10 mouse cellular contexts compared by ENCODE assay signal in the genomic region with DNA sequence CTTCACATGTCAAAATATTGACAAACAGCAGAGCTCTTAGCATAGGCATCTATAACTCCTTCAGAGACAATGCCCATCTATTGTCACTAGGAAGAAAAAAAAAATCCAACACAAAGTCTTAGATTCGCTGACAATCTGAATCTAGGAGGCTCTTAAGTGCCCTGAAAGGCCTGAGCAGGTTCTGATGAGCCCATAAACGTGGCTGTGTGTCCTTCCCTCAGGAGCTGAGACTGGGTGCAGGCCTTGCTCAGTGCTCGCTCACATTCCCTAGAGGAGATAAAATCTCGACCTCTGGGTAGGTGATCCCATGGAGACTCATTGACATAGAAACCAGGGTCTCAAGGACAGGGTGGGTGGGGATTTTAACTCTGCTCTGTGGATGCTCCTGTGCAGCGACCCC. TPM values are rescaled to one million over a fixed set of nuclear protein-coding genes. Genes with fewer than 3 reads are reported as not detected.
DNase-seq lines count a peak whose midpoint lies in the region; ATAC-seq and TF ChIP-seq lines count a peak whose summit lies in the region.
"Had no signal": no experiment of that assay in that cellular context is flagged by ENCODE, and none has a peak within 500 bp of the region (broad histone marks: within the 10 kb centered on the region; RNA-seq: fewer than 3 reads in every experiment).

No protein-coding gene starts in this region.

- H3K27ac ChIP-seq in heart, postnatal 0 days (ENCODE audit: low read depth): peak overlapping the region; percentile 32; the same call in 1 of the 2 replicates
- no peak overlapping the region for H3K27ac ChIP-seq in hindbrain, embryonic 15.5 days (replicated peaks)
- no peak overlapping the region for H3K27ac ChIP-seq in midbrain, embryonic 15.5 days
- H3K27ac ChIP-seq in kidney, adult 2 months (ENCODE audit: insufficient read depth, low read depth, low read length): no peak overlapping the region

- TF ChIP-seq CTCF in heart, postnatal 0 days (IDR thresholded peaks at IDR 0.05; ENCODE audit: low read depth): no peak
- no peak for TF ChIP-seq CTCF in brain, embryonic 14.5 days (IDR thresholded peaks at IDR 0.05; ENCODE audit: borderline replicate concordance, extremely low read depth, insufficient read depth, insufficient read length)
- TF ChIP-seq CTCF in kidney, adult 2 months (conservative IDR thresholded peaks at IDR 0.05; ENCODE audit: insufficient read depth, insufficient read length, low read depth, low read length): no peak

- no peaks in the 10 kb centered on the region for H3K36me3 ChIP-seq in heart, postnatal 0 days (replicated peaks; ENCODE audit: control insufficient read depth, insufficient read depth, low read length)
- no peaks in the 10 kb centered on the region for H3K36me3 ChIP-seq in hindbrain, embryonic 15.5 days
- H3K36me3 ChIP-seq in midbrain, embryonic 15.5 days (replicated peaks): no peaks in the 10 kb centered on the region
- no peaks in the 10 kb centered on the region for H3K36me3 ChIP-seq in kidney, adult 2 months (ENCODE audit: control insufficient read depth, insufficient read depth, low read length)

- H3K4me1 ChIP-seq in heart, postnatal 0 days (ENCODE audit: control insufficient read depth, insufficient read depth): peaks cover 3% of the 10 kb centered on the region; the same call in 1 of the 2 replicates
- H3K4me1 ChIP-seq in hindbrain, embryonic 15.5 days (replicated peaks): peaks cover 38% of the 10 kb centered on the region
- peaks cover 34% of the 10 kb centered on the region for H3K4me1 ChIP-seq in midbrain, embryonic 15.5 days
- H3K4me1 ChIP-seq in kidney, adult 2 months (ENCODE audit: control insufficient read depth, insufficient read depth, low read length): no peaks in the 10 kb centered on the region

- peak overlapping the region; percentile 94 for H3K4me2 ChIP-seq in heart, postnatal 0 days (ENCODE audit: low read depth, low read length)
- H3K4me2 ChIP-seq in hindbrain, embryonic 15.5 days: peak overlapping the region; percentile 84
- H3K4me2 ChIP-seq in midbrain, embryonic 15.5 days: peak overlapping the region; percentile 82

- H3K9ac ChIP-seq in heart, postnatal 0 days (replicated peaks; ENCODE audit: low read depth, low read length): peak overlapping the region; percentile 79
- peak overlapping the region; percentile 32 for H3K9ac ChIP-seq in hindbrain, embryonic 15.5 days
- no peak overlapping the region for H3K9ac ChIP-seq in midbrain, embryonic 15.5 days

- no peak for ATAC-seq in heart, postnatal 0 days (ENCODE audit: insufficient read depth, low read depth)
- no peak for ATAC-seq in hindbrain, embryonic 15.5 days (ENCODE audit: low FRiP score, low read depth)
- no peak for ATAC-seq in midbrain, embryonic 15.5 days (replicated peaks)

- TF ChIP-seq POLR2A in brain, embryonic 14.5 days (IDR thresholded peaks at IDR 0.05; ENCODE audit: borderline replicate concordance, extremely low read depth, insufficient read depth, insufficient read length, poor library complexity, severe bottlenecking): no peak
- no peak for TF ChIP-seq POLR2A in kidney, adult 2 months (IDR thresholded peaks at IDR 0.05; ENCODE audit: low read depth, low read length)

- intact Hi-C loops in heart, postnatal 25 days (cut with DNase I): no loop called here

- DNase-seq in heart, postnatal 0 days (ENCODE audit: low spot score): no peak
- DNase-seq in heart, postnatal 25 days (ENCODE audit: low spot score): no peak
- peak; percentile 6 for DNase-seq in brain, embryonic 14.5 days (ENCODE audit: low read depth)
- no peak for DNase-seq in cerebellum, postnatal 25 days
- no peak for DNase-seq in kidney, adult 2 months
- no peak for DNase-seq in gastrocnemius, adult 18-20 months (ENCODE audit: low spot score)
- DNase-seq: cerebellum, adult 8-10 months; right cerebral cortex, postnatal 4 days had no signal

- no peaks in the 10 kb centered on the region for H3K9me3 ChIP-seq in heart, postnatal 0 days (replicated peaks; ENCODE audit: control insufficient read depth, low read length)
- H3K9me3 ChIP-seq in hindbrain, embryonic 15.5 days: no peaks in the 10 kb centered on the region
- no peaks in the 10 kb centered on the region for H3K9me3 ChIP-seq in midbrain, embryonic 15.5 days

- H3K27me3 ChIP-seq in heart, postnatal 0 days (ENCODE audit: control insufficient read depth, insufficient read depth, low read length): peaks cover 8% of the 10 kb centered on the region; the same call in 1 of the 2 replicates
- H3K27me3 ChIP-seq in hindbrain, embryonic 15.5 days: no peaks in the 10 kb centered on the region
- peaks cover 5% of the 10 kb centered on the region; the same call in 1 of the 2 replicates for H3K27me3 ChIP-seq in midbrain, embryonic 15.5 days (replicated peaks)
- peaks cover 11% of the 10 kb centered on the region for H3K27me3 ChIP-seq in kidney, adult 2 months (replicated peaks; ENCODE audit: control insufficient read depth, insufficient read depth, low read length)

- peak overlapping the region; percentile 90 for H3K4me3 ChIP-seq in heart, postnatal 0 days (ENCODE audit: low read depth, low read length)
- H3K4me3 ChIP-seq in hindbrain, embryonic 15.5 days: peak overlapping the region; percentile 77
- H3K4me3 ChIP-seq in midbrain, embryonic 15.5 days: peak overlapping the region; percentile 83
- H3K4me3 ChIP-seq in kidney, adult 2 months (ENCODE audit: insufficient read depth, low read depth, low read length): no peak overlapping the region

- no peak for TF ChIP-seq EP300 in heart, postnatal 0 days (IDR thresholded peaks at IDR 0.05; ENCODE audit: low read depth)

- 21% methylated on average over 5 of the region's 5 CpGs for WGBS in heart, postnatal 0 days
- 13% methylated on average over 5 of the region's 5 CpGs for WGBS in hindbrain, embryonic 15.5 days
- WGBS in midbrain, embryonic 15.5 days: 26% methylated on average over 5 of the region's 5 CpGs
- 38% methylated on average over 5 of the region's 5 CpGs for WGBS in kidney, adult 2 months

RNA-seq across cellular contexts. Expression of a gene that starts 2.1 kb away (rescaled TPM):
- 11.2 and 13.3 TPM in 2 replicates for total RNA-seq in heart, postnatal 0 days (2014; rRNA removed; ENCODE audit: low replicate concordance)
- 5.8 and 6.8 TPM in 2 replicates for polyA plus RNA-seq in heart, postnatal 0 days (2015; fragmentation: Nextera tagmentation; extraction: Ambion mirVana)
- 1 to 10 TPM; 2.3 TPM for total RNA-seq in heart, postnatal 25 days (2021)
- polyA plus RNA-seq in brain, embryonic 14.5 days (2012; rRNA removed): 4.6 and 9.5 TPM in 2 replicates
- polyA plus RNA-seq in hindbrain, embryonic 15.5 days (2015; fragmentation: Nextera tagmentation; extraction: Ambion mirVana): 10.9 and 12.5 TPM in 2 replicates
- polyA plus RNA-seq in midbrain, embryonic 15.5 days (2015; fragmentation: Nextera tagmentation; extraction: Ambion mirVana): 13.2 and 13.7 TPM in 2 replicates
- 0.18 and 0.33 TPM in 2 replicates for polyA plus RNA-seq in kidney, adult 2 months (2012; rRNA removed)
- under 1 TPM; 0.21 to 0.24 TPM for total RNA-seq in gastrocnemius, adult 18-20 months (2021)
